Mouse (Mus musculus): ENCODE results near the gene Nes. TPM values are rescaled to one million over a fixed set of nuclear protein-coding genes. Genes with fewer than 3 reads are reported as not detected.

Nes gene
- total and polyA plus RNA-seq, 2 experiments from 2014 or later: 14.9 to 37.2 TPM

DNA sequence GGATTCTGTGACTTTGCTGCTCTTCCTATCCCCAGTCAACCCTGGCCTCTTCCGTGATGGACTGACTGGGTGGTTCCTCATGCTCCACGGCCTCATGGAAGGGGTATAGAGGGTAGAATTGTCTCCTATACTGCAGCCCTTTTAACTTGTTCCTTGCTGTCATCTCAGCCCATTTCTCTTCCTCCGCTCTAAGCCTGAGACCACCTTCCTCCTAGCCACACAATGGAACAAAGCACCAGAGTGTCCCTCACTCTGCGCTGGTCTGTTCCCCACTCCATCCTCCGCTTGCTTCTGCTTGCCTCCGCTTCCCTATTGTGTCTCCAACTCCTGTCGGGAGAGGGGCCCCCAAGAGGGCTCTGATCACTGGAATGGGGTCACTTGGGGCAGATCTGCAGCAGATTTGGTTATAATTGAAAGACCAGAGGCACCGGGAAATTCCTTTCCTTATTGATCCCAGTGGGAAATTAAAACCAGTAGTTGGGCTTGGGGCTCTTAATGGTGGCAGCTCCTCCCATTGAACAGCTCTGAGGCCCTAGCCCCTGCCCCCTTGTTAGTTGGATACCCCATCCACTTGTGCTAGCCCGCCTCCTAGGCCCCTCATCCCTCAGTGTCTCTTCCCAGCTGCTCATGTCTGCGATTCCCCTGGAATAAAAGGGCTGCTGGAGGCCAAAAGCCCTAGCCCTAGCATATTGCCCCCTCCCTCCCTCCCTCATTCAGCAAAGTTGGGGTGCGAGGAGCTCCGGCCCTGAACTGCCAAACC is 24.9 kb upstream of the Nes start:
- no peak overlapping the region for H3K9ac ChIP-seq (replicated peaks; ENCODE audit: low read length)
- no peaks in the 10 kb centered on the region for H3K9me3 ChIP-seq (ENCODE audit: low read length)
- H3K27me3 ChIP-seq (ENCODE audit: insufficient read depth, low read length): no peaks in the 10 kb centered on the region; the same call in 1 of the 2 replicates
- TF ChIP-seq CTCF (IDR thresholded peaks at IDR 0.05; ENCODE audit: low read depth): no peak
- peaks cover 15% of the 10 kb centered on the region; the same call in 1 of the 2 replicates for H3K36me3 ChIP-seq (ENCODE audit: insufficient read depth, low read length)
- no peak overlapping the region for H3K4me3 ChIP-seq (ENCODE audit: low read length)
- no peak overlapping the region for H3K27ac ChIP-seq
- DNase-seq (ENCODE audit: low spot score) (no peak), ATAC-seq (no peak)
- 38% methylated on average over 12 of the region's 12 CpGs for WGBS
- peaks cover 19% of the 10 kb centered on the region for H3K4me1 ChIP-seq (ENCODE audit: insufficient read depth, low read length)
- no peak overlapping the region for H3K4me2 ChIP-seq (ENCODE audit: low read depth, low read length)

DNA sequence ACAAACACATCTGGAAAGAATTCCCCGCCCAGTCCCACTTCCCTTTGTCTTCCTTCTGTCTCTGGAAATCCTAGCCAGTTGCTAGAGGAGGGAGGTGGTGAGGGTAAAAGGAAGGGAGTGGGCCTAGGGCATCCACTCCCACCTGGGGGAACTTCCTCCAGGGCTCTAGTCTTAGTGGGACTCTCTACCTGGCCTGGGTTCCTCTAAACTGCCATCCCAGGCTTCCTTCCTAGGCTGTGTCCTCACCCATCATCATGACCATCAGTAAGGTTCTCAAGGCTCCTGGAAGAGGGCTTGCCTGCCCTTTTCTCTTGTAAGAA is 24.4 kb upstream of the Nes start:
- Histone ChIP-seq H3K4me2 (ENCODE audit: low read depth, low read length) (no peak overlapping the region), H3K4me3 (ENCODE audit: low read length) (no peak overlapping the region), H3K4me1 (ENCODE audit: insufficient read depth, low read length) (peaks cover 19% of the 10 kb centered on the region), H3K27ac (no peak overlapping the region), H3K9ac (replicated peaks; ENCODE audit: low read length) (no peak overlapping the region), H3K36me3 (ENCODE audit: insufficient read depth, low read length) (peaks cover 10% of the 10 kb centered on the region; the same call in 1 of the 2 replicates), H3K27me3 (ENCODE audit: insufficient read depth, low read length) (no peaks in the 10 kb centered on the region; the same call in 1 of the 2 replicates), H3K9me3 (ENCODE audit: low read length) (no peaks in the 10 kb centered on the region)
- no peak for ATAC-seq
- no peak for TF ChIP-seq CTCF (IDR thresholded peaks at IDR 0.05; ENCODE audit: low read depth)
- 40% methylated on average over 1 of the region's 1 CpGs for WGBS
- DNase-seq (ENCODE audit: low spot score): no peak

DNA sequence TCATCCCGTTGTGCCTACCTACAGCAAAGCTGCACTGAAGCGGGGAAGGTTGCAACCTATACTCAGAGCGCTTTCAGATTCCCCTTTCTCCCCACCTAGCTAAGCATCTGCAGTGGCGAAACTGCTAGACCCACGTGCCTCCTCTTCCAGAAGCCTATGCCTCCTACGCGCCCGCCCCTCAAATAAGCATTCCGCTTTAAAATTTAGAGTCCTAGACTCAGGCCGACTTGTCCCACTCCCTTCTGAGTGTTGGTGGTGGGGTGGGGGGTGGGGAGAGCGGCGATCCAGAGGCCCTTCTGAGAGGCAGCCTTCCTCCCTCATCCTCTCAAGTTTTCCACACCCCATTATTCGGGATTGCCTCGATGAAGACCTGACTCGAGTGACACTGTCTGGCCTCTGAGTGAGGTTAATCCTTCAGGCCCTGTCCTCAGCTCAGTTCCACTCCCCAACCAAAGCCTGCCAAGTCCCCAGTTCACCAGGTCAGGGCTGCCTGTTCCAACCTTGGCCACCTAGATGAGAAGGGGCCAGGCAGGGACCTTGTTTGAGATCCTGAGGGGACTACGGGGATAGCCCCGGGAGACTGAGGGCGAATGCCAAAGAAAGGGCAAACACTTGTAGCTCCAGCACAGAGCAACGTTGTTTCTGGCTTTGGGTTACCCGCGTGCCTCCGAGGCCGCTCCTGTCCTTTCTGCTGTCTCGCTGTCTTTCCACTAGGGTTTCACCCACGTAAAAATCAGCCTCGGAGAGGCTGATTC is 23.6 kb upstream of the Nes start:
- peaks cover 19% of the 10 kb centered on the region for H3K4me1 ChIP-seq (ENCODE audit: insufficient read depth, low read length)
- no peak for DNase-seq (ENCODE audit: low spot score)

GRCm38 (mm10) chr3:87947811-87948199 is 23.1 kb upstream of the Nes start:
- Histone ChIP-seq H3K9ac (replicated peaks; ENCODE audit: low read length) (0 out of 2 replicates have a peak overlapping the region, but pooled peaks have one; percentile 5), H3K27ac (no peak overlapping the region), H3K4me2 (ENCODE audit: low read depth, low read length) (peak overlapping the region; percentile 60), H3K4me3 (ENCODE audit: low read length) (peak overlapping the region; percentile 32), H3K4me1 (ENCODE audit: insufficient read depth, low read length) (peaks cover 22% of the 10 kb centered on the region), H3K36me3 (ENCODE audit: insufficient read depth, low read length) (no peaks in the 10 kb centered on the region), H3K9me3 (ENCODE audit: low read length) (no peaks in the 10 kb centered on the region), H3K27me3 (ENCODE audit: insufficient read depth, low read length) (no peaks in the 10 kb centered on the region; the same call in 1 of the 2 replicates)
- under 1% methylated on average over 17 of the region's 17 CpGs for WGBS
- no peak for TF ChIP-seq CTCF (IDR thresholded peaks at IDR 0.05; ENCODE audit: low read depth)
- ATAC-seq: peak; percentile 21; the same call in 1 of the 2 replicates
- no peak for DNase-seq (ENCODE audit: low spot score)

More for the DNA sequence above, 23.6 kb upstream of the Nes start:
- Histone ChIP-seq H3K9ac (replicated peaks; ENCODE audit: low read length) (0 out of 2 replicates have a peak overlapping the region, but pooled peaks have one; percentile 5), H3K27ac (no peak overlapping the region), H3K27me3 (ENCODE audit: insufficient read depth, low read length) (no peaks in the 10 kb centered on the region; the same call in 1 of the 2 replicates), H3K4me2 (ENCODE audit: low read depth, low read length) (peak overlapping the region; percentile 60), H3K36me3 (ENCODE audit: insufficient read depth, low read length) (peaks cover 2% of the 10 kb centered on the region; the same call in 1 of the 2 replicates), H3K4me3 (ENCODE audit: low read length) (peak overlapping the region; percentile 32), H3K9me3 (ENCODE audit: low read length) (no peaks in the 10 kb centered on the region)
- ATAC-seq: 0 out of 2 replicates have a peak, but pooled peaks have one; percentile 2
- TF ChIP-seq CTCF (IDR thresholded peaks at IDR 0.05; ENCODE audit: low read depth): no peak
- WGBS: 8% methylated on average over 26 of the region's 26 CpGs

GRCm38 (mm10) chr3:87948378-87949265 is 22.3 kb upstream of the Nes start, which contains the start of gene Crabp2:
Gene Crabp2, plus strand, starts transcription at chr3:87948666.
- Histone ChIP-seq H3K27me3 (ENCODE audit: insufficient read depth, low read length) (no peaks in the 10 kb centered on the region; the same call in 1 of the 2 replicates), H3K36me3 (ENCODE audit: insufficient read depth, low read length) (no peaks in the 10 kb centered on the region), H3K4me2 (ENCODE audit: low read depth, low read length) (peak within 1 kb of the TSS; percentile 60), H3K9me3 (ENCODE audit: low read length) (no peaks in the 10 kb centered on the region), H3K4me1 (ENCODE audit: insufficient read depth, low read length) (peaks cover 22% of the 10 kb centered on the region), H3K9ac (replicated peaks; ENCODE audit: low read length) (0 out of 2 replicates have a peak within 1 kb of the TSS, but pooled peaks have one; percentile 5), H3K27ac (no peak within 1 kb of the TSS), H3K4me3 (ENCODE audit: low read length) (peak within 1 kb of the TSS; percentile 32)
- no peak for ATAC-seq
- TF ChIP-seq CTCF (IDR thresholded peaks at IDR 0.05; ENCODE audit: low read depth): no peak
- 4% methylated on average over 35 of the region's 35 CpGs for WGBS
- peak; percentile 27 for DNase-seq (ENCODE audit: low spot score)

Measured in hindbrain, postnatal 0 days (tissue).